Mouse (Mus musculus): ENCODE results near the gene Gm36245.
"Not testable (repeated sequence)": the region's sequence is repeated elsewhere in the genome, so short reads cannot be mapped to it uniquely, and the experiment has no call there.

The Gm36245 gene

GRCm38 (mm10) chr15:77598958-77599357 lies at the start of gene Gm36245:
TSS of gene Gm36245 (plus strand) at chr15:77599258.
- CTCF ChIA-PET = no interaction called here

- CTCF ChIA-PET = no interaction called here
Measured at GRCm38 (mm10) chr15:77561792-77562191, 37.3 kb upstream of the Gm36245 start, which contains the start of gene 1700025B11Rik. TSS of gene 1700025B11Rik (minus strand) at chr15:77561892.

- CTCF ChIA-PET = no interaction called here
Measured at GRCm38 (mm10) chr15:77563219-77563618, 35.8 kb upstream of the Gm36245 start.

- CTCF ChIA-PET = no interaction called here
Measured at GRCm38 (mm10) chr15:77578801-77579200, 20.3 kb upstream of the Gm36245 start.

- CTCF ChIA-PET = no interaction called here
Measured at GRCm38 (mm10) chr15:77579311-77579710, 19.7 kb upstream of the Gm36245 start.

GRCm38 (mm10) chr15:77581681-77582080 lies 17.4 kb upstream of the Gm36245 start:
- CTCF ChIA-PET = no interaction called here

GRCm38 (mm10) chr15:77587026-77587425 lies 12.0 kb upstream of the Gm36245 start:
- CTCF ChIA-PET = no interaction called here

- CTCF ChIA-PET = no interaction called here
Measured at GRCm38 (mm10) chr15:77588981-77589380, 10.1 kb upstream of the Gm36245 start.

GRCm38 (mm10) chr15:77590881-77591280 lies 8.2 kb upstream of the Gm36245 start:
- CTCF ChIA-PET = no interaction called here

GRCm38 (mm10) chr15:77593557-77593956 lies 5.5 kb upstream of the Gm36245 start:
- CTCF ChIA-PET = no interaction called here

GRCm38 (mm10) chr15:77595961-77596360 lies 3.1 kb upstream of the Gm36245 start, which contains the start of gene Apol10b:
TSS of gene Apol10b (minus strand) at chr15:77596125.
- CTCF ChIA-PET = no interaction called here

- CTCF ChIA-PET = no interaction called here
Measured at GRCm38 (mm10) chr15:77598429-77598828, 629 bp upstream of the Gm36245 start.

GRCm38 (mm10) chr15:77606069-77606468 lies 7.0 kb downstream of the Gm36245 start:
- CTCF ChIA-PET = no interaction called here

GRCm38 (mm10) chr15:77624710-77625109 lies 25.7 kb downstream of the Gm36245 start:
- CTCF ChIA-PET = no interaction called here

- CTCF ChIA-PET = not testable (repeated sequence)
Measured at GRCm38 (mm10) chr15:77626471-77626870, 27.4 kb downstream of the Gm36245 start.

- CTCF ChIA-PET = not testable (repeated sequence)
Measured at GRCm38 (mm10) chr15:77628647-77629046, 29.6 kb downstream of the Gm36245 start.

- CTCF ChIA-PET = not testable (repeated sequence)
Measured at GRCm38 (mm10) chr15:77629822-77630221, 30.8 kb downstream of the Gm36245 start.

GRCm38 (mm10) chr15:77643176-77643575 lies 44.1 kb downstream of the Gm36245 start, which contains the start of gene Apol11b:
TSS of gene Apol11b (minus strand) at chr15:77643286.
- CTCF ChIA-PET = not testable (repeated sequence)

GRCm38 (mm10) chr15:77651143-77651542 lies 52.1 kb downstream of the Gm36245 start:
- CTCF ChIA-PET = not testable (repeated sequence)
